Mouse (Mus musculus) cortical plate, adult 2 months (tissue): Measurements from ENCODE around the gene Crym. TPM values are rescaled to one million over a fixed set of nuclear protein-coding genes. Genes with fewer than 3 reads are reported as not detected.
A peak's percentile ranks its signal among the peaks of the same experiment; 100 is the strongest.

ENCODE experiments used
- H3K27ac ChIP-seq: fragments of 200-500 bp; 2 replicates; pipeline ENCODE4 v1.5.1; 2012; ENCODE audit warnings: low read length, control low read depth, inconsistent platforms; ENCODE audit not compliant: insufficient read depth
- H3K4me1 ChIP-seq: fragments of 200-500 bp; 2 replicates; pipeline ENCODE4 v1.6.1; 2011; ENCODE audit warnings: low read length; ENCODE audit not compliant: control insufficient read depth, insufficient read depth
- H3K4me3 ChIP-seq: fragments of 200-500 bp; 2 replicates; pipeline ENCODE4 v1.5.1; 2011; ENCODE audit warnings: mild to moderate bottlenecking, low read length, control low read depth; ENCODE audit not compliant: insufficient read depth
- CTCF ChIP-seq: fragments of 200-500 bp; IDR thresholded peaks from 2 replicates; pipeline ENCODE4 v1.5.1; 2011; ENCODE audit warnings: mild to moderate bottlenecking, control low read depth, low read length; ENCODE audit not compliant: insufficient read depth; ENCODE audit errors: extremely low read depth
- POLR2A ChIP-seq: fragments of 200-500 bp; IDR thresholded peaks from 2 replicates; pipeline ENCODE4 v1.6.1; 2011; ENCODE audit warnings: mild to moderate bottlenecking, low read length, control low read depth; ENCODE audit not compliant: insufficient read depth; ENCODE audit errors: extremely low read depth
- polyA plus RNA-seq: library from polyadenylated mRNA; depleted of rRNA; stranded (reverse); fragments of >200 nt; gene quantifications from 2 replicates; pipeline ENCODE4 v1.2.3, GENCODE M21; 2012

The Crym gene
- polyA plus RNA-seq, 1 experiment: 66.2 TPM

DNA sequence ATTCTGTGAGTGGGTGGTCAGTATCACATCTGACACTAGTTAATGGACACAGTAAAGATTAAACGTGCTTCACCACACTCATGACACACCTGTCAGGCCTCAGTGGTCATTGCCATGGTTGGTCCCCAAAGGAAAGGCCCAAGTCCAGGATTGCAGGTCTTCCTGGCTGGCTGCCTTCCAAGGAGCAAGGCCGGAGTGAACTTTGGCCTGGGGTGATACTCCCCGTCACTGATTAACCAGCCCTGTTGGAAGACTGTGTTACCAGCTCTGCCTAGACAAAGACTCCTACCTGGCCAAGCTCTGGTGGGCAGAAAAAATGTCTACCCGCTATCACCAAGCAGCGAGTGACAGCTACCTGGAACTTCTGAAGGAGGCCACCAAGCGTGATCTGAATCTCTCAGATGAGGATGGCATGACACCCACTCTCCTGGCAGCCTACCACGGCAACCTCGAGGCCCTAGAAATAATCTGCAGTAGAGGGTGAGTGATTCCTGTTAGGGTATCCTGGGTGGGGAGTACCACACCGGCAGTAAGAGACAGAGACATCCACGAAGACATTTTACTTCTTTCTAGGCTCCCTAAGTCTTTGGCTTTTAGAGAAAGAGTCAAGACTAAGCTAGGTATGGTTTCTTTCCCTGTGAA is 28.2 kb downstream of the Crym start, which contains the start of gene Anks4b:
Gene Anks4b (plus strand): TSS at position 256 of the 642 bp plus-strand sequence.
- TF ChIP-seq POLR2A: no peak
- Histone ChIP-seq H3K4me3 (no peak within 1 kb of the TSS), H3K4me1 (no peaks in the 10 kb centered on the region; the same call in 1 of the 2 replicates), H3K27ac (no peak within 1 kb of the TSS)

DNA sequence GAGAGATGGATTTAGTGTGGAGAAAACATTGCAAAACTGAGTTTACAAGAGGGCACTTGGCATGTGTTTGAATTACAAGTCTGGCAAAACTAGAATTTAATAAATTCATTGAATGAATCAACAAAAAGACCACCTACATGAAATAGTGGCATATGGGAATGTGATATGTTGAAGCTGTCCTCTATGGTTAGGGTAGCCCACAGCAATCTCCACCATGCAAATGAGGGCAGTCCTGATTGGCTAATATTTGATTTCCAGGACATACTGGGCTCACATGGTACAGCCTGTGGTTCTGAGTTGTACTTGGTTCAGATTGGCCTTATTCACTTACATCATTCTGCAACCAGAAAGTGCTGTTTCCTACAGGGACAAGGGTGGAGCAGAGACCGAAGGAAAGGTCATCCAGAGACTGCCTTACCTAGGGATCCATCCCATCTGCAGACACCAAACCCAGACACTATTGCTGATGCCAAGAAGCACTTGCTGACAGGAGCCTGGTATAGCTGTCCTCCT is 29.7 kb downstream of the Crym start:
- TF ChIP-seq POLR2A (no peak), CTCF (no peak)
- Histone ChIP-seq H3K4me3 (no peak overlapping the region), H3K27ac (no peak overlapping the region), H3K4me1 (no peaks in the 10 kb centered on the region)

DNA sequence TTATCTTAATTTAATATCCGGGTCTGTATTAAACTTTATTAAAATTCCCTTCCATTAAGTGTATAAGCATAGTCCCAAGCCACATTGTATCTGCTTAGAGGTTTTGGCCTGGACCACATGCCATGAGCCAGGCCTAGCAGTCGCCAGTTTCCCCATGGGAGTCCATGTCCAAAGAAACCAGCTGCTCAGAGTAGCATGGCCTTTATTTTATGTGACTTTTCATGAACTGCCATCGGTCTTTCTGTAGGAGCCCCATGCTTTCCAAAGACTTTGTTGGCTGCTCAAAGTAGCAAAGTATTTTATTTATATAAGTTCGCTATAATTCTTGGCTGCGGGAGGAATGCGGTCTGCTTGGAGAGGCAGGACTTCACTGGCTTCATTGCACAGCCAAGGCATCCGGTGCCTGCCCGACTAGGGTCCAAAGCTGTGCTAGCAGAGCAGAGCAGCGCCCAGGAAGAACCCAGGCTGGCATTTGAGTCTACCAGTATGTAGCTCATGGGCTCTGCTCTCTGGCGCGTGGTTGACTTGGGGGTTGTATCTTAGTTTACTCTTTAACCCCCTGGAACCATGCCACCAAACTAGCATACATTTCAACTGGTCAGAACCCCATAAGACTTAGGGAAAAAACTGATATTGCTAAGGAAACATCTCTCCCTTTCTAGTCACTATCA is 38.2 kb downstream of the Crym start:
- H3K4me3 ChIP-seq: no peak overlapping the region
- no peak overlapping the region for H3K27ac ChIP-seq
- no peaks in the 10 kb centered on the region for H3K4me1 ChIP-seq
- TF ChIP-seq CTCF (no peak), POLR2A (no peak)

DNA sequence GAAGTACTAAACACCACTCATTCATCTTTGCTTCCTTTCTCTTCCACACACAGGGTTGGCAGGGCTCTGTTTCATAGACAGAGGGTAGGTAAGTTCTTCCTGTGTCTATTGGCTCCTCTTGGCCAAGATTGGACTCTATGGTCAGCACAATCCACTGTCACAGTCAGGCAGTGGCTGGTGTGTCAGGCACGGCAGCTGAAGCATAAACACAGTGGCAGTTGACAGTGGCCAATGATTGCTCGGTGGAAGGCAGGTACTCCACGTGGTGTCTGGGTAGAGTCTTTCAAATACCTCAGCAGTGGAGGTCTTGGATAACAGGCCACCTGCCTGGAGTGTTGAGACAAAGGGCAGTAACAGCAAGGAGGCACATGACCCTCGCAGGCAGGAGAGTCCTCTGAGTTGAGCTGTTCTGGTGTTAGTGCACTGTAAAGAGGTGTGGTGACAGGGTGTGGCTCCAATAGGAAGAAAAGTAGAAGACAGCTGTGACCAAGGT is 43.7 kb downstream of the Crym start:
- TF ChIP-seq CTCF (no peak), POLR2A (no peak)
- Histone ChIP-seq H3K4me3 (no peak overlapping the region), H3K4me1 (peaks cover 4% of the 10 kb centered on the region), H3K27ac (0 out of 2 replicates have a peak overlapping the region, but pooled peaks have one; percentile 15)

DNA sequence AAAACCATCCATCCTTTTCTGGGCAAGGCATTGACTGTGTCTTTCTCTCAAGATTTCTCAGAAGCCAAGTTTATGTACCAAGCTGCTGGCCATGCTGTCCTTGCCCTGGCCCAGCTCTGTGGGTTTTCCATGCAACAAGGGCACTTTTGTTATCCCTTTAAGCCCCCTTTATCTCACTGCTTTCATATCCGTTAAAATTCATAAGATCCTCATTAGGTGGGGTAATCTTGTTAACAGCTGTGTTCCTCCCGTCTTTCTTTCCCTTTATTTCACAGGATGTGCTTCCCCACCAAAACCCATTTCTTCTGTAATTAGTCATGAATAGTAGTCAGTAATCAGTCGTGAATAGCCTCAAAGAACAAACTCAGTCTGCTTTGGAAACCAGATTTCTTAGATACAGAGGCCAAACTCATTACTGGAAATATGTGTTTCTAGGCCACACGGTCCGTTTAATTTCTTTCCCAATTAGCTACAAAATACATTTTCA is 44.3 kb downstream of the Crym start:
- Histone ChIP-seq H3K4me3 (no peak overlapping the region), H3K4me1 (peaks cover 4% of the 10 kb centered on the region), H3K27ac (no peak overlapping the region)
- TF ChIP-seq POLR2A (no peak), CTCF (no peak)

DNA sequence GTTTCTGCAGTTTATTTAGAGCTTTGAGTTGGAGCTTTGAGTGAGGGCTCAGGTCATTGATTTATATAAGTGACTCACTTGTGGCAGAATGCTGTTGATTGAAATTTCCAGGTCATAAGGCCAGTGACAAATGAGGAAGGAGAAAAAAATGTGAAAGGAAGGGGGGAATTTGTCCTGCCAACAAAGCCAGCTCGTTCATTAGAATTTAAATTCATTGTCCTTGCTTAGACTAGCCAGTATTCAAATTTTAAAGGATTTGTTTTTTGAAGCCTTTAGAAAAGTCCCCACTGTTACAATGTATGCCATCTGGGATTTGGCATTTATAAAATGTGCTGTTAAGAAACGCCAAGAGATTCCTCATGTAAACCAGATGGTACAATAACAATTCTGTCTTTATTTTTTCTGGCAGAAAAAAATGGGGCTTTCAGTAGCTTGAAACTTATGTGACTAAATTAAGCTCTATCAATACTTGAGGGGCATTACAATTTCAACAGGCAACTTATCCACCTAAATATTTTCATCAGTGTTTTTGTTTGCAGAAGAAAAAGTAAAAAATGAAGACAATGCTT is 45.0 kb downstream of the Crym start:
- Histone ChIP-seq H3K27ac (peak overlapping the region; percentile 84), H3K4me1 (peaks cover 4% of the 10 kb centered on the region), H3K4me3 (no peak overlapping the region)
- TF ChIP-seq POLR2A: no peak
- TF ChIP-seq CTCF: no peak

DNA sequence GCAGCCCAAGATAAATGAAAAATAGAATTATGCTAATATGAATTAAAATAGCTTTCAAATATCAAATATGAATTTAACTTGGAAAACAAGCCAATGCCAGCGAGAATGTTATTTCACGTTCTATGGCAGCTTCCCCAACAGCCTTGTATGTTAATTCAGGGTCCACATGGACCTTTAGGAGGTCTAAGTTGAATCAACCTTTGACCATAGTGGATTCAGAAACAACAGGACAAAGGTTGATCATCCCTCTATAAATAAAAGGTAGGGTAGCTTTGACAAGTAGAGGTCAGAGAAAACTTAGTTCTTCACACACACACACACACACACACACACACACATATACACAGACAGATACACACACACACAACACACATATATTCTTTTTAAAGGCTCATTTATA is 51.0 kb downstream of the Crym start:
- H3K27ac ChIP-seq: no peak overlapping the region
- no peak for TF ChIP-seq CTCF
- no peak for TF ChIP-seq POLR2A

DNA sequence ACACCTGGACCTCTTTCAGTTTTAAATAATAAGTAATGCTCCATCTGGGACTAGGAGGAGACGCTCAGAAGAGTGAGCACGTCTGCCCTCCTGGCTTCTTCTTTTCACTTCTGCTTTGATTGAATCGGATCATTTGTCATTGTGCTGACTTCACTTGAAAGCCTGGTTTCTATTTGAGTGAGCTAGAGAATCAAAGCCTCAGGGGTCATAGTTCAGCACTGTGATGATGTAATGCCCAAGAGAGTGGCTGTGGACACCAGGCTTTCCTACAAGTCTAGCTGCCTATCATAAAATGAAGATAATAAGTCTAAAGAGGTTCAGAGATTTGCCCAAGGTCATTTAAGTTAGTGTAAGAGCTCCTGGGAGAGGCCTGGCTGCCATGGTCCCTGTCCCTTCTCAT is 51.7 kb downstream of the Crym start:
- Histone ChIP-seq H3K4me1 (no peaks in the 10 kb centered on the region; the same call in none of the 2 replicates), H3K4me3 (no peak overlapping the region), H3K27ac (peak overlapping the region; percentile 7)
- no peak for TF ChIP-seq POLR2A
- no peak for TF ChIP-seq CTCF

More for the DNA sequence above, 51.0 kb downstream of the Crym start:
- Histone ChIP-seq H3K4me1 (no peaks in the 10 kb centered on the region; the same call in none of the 2 replicates), H3K4me3 (no peak overlapping the region)

DNA sequence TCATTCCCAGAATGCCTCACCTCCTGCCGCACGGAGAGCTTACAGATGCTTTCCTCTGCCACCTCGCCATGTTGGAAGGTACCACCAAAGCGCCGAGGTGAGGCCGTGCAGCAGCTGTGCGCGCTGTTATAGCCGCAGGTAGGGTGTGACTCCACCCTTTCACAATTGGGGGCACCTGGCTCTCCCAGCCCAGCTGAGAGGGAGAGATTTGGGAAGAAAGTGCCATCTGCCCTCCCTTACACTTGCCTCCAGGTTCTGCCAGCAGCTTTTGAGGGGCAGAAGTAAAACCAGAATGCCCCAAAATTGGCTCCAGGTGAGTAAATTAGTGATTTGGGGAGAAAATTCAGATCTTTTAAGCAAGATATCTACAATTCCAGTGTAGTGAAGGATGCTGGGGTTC is 56.7 kb downstream of the Crym start, which contains the start of gene Zp2:
Gene Zp2 (minus strand): TSS at position 101 of the 400 bp plus-strand sequence.
- Histone ChIP-seq H3K27ac (no peak within 1 kb of the TSS), H3K4me3 (no peak within 1 kb of the TSS)
- TF ChIP-seq CTCF: no peak
- TF ChIP-seq POLR2A: no peak

More for the DNA sequence above, 56.7 kb downstream of the Crym start, which contains the start of gene Zp2:
- no peaks in the 10 kb centered on the region; the same call in none of the 2 replicates for H3K4me1 ChIP-seq
